Mouse (Mus musculus) olfactory bulb, adult 2 months (tissue): ENCODE results near the gene Cap2.

ENCODE experiments used
- CTCF ChIP-seq: fragments of 200-500 bp; IDR thresholded peaks from 2 replicates; pipeline ENCODE4 v1.5.1; 2012; ENCODE audit warnings: low read depth, mild to moderate bottlenecking, low read length, moderate library complexity; ENCODE audit not compliant: insufficient read depth
- POLR2A ChIP-seq: fragments of 200-500 bp; IDR thresholded peaks from 2 replicates; pipeline ENCODE4 v1.6.1; 2012; ENCODE audit warnings: mild to moderate bottlenecking, low read depth, low read length, moderate library complexity; ENCODE audit not compliant: insufficient read depth

DNA sequence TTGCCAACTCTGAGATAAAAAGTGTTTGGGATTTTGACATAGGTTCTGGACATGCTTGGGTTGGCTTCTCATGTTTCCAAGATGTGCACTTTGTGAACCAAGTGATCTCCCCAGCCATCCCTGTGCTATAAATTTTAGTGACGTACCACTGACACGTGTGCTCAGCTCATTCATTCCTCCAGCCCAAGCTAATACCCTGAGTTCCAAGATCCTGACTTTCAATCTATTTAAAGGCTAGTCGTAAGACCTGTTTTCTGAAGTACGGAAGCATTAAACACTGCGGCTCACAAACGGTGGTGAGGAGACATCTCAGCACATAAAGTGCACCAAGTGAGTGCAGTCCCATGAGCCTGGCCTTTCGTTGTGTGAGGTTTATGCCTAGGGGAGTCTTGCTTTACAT is 6.3 kb downstream of the Cap2 start:
- TF ChIP-seq CTCF (no peak), POLR2A (no peak)
